Mouse (Mus musculus) hindbrain, embryonic 10.5 days (tissue): ENCODE results near the gene Muc13. TPM values are rescaled to one million over a fixed set of nuclear protein-coding genes. Genes with fewer than 3 reads are reported as not detected.

Experiments used
- DNase-seq: peaks from one replicate; pipeline ENCODE4 v3.0.0-alpha.2; 2017; ENCODE audit warnings: low spot score
- H3K27ac ChIP-seq: fragments of 300-500 bp; sonication (generic); 2 replicates; pipeline ENCODE4 v1.5.1; 2016; ENCODE audit warnings: mild to moderate bottlenecking, moderate library complexity
- H3K27me3 ChIP-seq: fragments of 300-500 bp; sonication (generic); 2 replicates; pipeline ENCODE4 v1.6.1; 2016; ENCODE audit warnings: mild to moderate bottlenecking; ENCODE audit not compliant: poor library complexity, insufficient read depth, severe bottlenecking
- H3K36me3 ChIP-seq: fragments of 300-500 bp; sonication (generic); 2 replicates; pipeline ENCODE4 v1.6.1; 2016; ENCODE audit warnings: mild to moderate bottlenecking, moderate library complexity
- H3K4me1 ChIP-seq: fragments of 300-500 bp; sonication (generic); replicated peaks from 2 replicates; pipeline ENCODE4 v1.6.1; 2016; ENCODE audit warnings: mild to moderate bottlenecking
- H3K4me3 ChIP-seq: fragments of 300-500 bp; sonication (generic); 2 replicates; pipeline ENCODE4 v1.5.1; 2016; ENCODE audit warnings: mild to moderate bottlenecking, moderate library complexity
- H3K9me3 ChIP-seq: fragments of 300-500 bp; sonication (generic); 2 replicates; pipeline ENCODE4 v1.6.1; 2016; ENCODE audit warnings: mild to moderate bottlenecking, moderate library complexity
- WGBS: fragments of 180-500 bp; shearing (Covaris S2); methylation state at CpG from one replicate; pipeline ENCODE4 v1.1.7; 2016; 5-methylcytosine and 5-hydroxymethylcytosine counted together
- polyA plus RNA-seq: library from polyadenylated mRNA; unstranded; fragments of >200 nt; fragmentation: Nextera tagmentation; extraction: Ambion mirVana; gene quantifications from 2 replicates; pipeline ENCODE4 v1.2.1, GENCODE M21; 2016

Muc13 gene
- polyA plus RNA-seq, 1 experiment from 2014 or later = 0.09 TPM

- 92% methylated on average over 1 of the region's 1 CpGs for WGBS
- H3K27ac ChIP-seq = no peak overlapping the region
- H3K9me3 ChIP-seq = no peaks in the 10 kb centered on the region
- H3K4me1 ChIP-seq = no peaks in the 10 kb centered on the region
- no peak overlapping the region for H3K4me3 ChIP-seq
- DNase-seq = no peak
- H3K27me3 ChIP-seq = no peaks in the 10 kb centered on the region
- no peaks in the 10 kb centered on the region for H3K36me3 ChIP-seq
Observed at GRCm38 (mm10) chr16:33775733-33776335, 18.0 kb upstream of the Muc13 start.

DNA sequence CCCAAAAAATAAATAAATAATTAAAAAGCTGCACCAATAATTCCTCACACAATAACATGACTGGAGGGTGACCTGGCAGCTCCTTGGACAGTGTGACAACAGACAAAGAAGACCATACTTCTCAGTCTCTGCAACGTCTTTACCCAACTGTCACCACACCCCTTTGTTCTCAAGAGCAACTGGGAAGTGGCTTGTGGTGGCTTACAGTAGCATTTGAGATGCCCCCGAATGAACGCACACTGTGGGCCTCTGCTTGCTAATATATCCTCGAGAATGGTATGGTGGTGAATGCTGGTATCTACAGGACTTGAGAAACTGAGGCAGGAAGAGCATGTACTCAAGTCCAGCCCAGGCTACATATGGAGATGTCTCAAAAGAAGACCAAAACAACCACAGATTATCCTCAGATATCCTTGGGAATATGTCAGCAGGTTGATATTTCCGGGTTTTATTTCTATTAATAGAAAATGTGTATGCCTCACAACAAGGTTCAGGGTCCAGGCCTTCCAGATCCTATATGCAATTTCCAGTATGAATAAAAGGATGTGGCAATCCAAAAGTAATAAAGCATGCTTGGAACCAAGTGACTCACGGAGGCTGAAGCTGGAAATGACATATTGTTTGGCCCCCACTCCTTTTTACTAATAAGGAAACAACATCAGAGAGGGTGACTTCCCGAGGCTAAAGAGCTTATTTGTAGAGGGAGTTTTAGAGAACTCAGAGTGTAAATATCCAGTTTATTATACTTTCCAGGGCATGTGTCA lies 16.9 kb upstream of the Muc13 start:
- Histone ChIP-seq H3K4me3 (no peak overlapping the region), H3K36me3 (no peaks in the 10 kb centered on the region), H3K27ac (no peak overlapping the region), H3K27me3 (no peaks in the 10 kb centered on the region), H3K9me3 (no peaks in the 10 kb centered on the region), H3K4me1 (0 out of 2 replicates have a peak, but pooled peaks cover 3% of the 10 kb centered on the region)
- no peak for DNase-seq
- 86% methylated on average over 7 of the region's 7 CpGs for WGBS

DNA sequence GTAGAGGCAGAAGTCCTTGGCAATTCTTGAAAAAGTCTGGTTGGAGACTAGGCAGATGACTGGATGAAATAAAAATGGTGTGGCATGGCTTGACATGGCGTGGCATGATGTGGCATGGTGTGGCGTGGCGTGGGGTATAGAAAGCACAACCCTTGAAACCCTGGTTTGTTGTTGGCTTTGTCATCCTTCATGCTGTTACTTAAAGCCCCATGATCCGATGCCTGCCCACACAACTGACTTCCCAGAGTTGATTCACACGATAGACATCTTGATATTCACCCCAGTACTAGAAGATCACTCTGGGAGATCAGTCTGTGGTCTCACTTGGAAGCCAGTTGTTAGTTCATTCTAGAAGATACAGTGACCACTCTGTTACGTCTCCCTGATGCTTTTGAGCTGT lies 16.2 kb upstream of the Muc13 start:
- no peak for DNase-seq

DNA sequence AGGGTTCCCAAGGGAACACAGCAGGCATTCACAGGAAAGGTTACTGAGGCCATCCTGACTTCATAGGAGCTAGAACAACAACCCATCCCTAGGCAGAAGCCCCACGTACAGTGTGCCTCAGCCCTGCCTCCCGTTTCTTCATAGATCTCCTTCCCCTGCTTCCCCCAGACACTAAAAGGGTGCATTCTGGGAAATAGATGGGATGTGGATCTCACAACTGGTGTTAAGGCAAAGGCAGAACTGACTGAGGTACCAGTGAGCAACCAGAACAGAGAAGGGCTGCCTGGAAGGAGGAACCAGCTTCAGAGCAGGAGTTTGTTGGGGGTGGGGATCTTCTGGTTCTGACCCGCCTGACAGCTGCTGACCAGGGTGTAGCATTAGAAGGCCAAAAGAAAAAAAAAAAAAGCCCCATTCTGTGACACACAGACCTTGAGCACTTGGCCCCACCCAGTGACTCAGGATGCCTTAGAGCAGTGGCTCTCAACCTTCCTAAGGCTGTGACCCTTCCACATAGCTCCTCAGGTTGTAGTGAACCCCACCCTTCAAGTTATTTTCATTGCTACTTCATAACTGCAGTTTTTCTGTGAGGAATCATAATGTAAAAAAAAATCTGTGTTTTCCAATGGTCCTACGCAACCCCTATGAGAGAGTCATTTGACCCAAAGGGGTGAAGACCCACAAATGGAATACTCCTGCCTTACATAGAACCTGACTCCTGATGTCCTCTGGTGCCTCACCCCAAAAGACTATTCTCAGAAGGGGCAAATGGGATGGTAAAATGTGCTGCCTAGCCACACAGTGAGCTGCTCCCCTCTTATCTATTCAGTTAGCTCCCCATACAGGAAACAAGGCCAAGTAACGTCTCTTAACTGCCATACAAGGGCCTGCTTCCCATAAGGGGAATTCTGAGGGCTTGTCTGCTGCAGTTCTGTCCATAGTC lies 11.8 kb upstream of the Muc13 start:
- Histone ChIP-seq H3K27ac (no peak overlapping the region), H3K36me3 (no peaks in the 10 kb centered on the region), H3K27me3 (no peaks in the 10 kb centered on the region), H3K4me1 (0 out of 2 replicates have a peak, but pooled peaks cover 3% of the 10 kb centered on the region), H3K4me3 (no peak overlapping the region), H3K9me3 (no peaks in the 10 kb centered on the region)
- WGBS = 73% methylated on average over 5 of the region's 5 CpGs
- no peak for DNase-seq

More for the DNA sequence above, 16.2 kb upstream of the Muc13 start:
- Histone ChIP-seq H3K27ac (no peak overlapping the region), H3K4me3 (no peak overlapping the region), H3K36me3 (no peaks in the 10 kb centered on the region), H3K9me3 (no peaks in the 10 kb centered on the region), H3K4me1 (0 out of 2 replicates have a peak, but pooled peaks cover 3% of the 10 kb centered on the region), H3K27me3 (no peaks in the 10 kb centered on the region)
- WGBS = 91% methylated on average over 6 of the region's 6 CpGs

DNA sequence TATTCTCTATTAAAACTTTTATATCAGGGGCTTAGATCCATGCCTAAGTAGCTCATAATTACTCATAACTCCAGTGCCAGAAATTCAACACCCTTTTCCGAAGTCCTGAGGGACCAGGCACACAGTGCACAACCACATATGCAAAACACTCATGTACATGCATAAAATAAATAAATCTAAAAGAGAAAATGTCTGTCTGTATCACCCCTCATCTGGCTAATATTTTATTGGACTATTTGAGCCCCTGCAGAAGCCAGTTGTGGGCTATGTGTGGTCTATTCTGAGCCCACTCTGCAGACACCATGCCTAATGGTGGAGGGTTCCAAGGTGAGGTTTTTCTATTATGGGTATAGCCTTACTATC lies 11.1 kb upstream of the Muc13 start:
- Histone ChIP-seq H3K4me3 (no peak overlapping the region), H3K36me3 (no peaks in the 10 kb centered on the region), H3K9me3 (no peaks in the 10 kb centered on the region), H3K27ac (no peak overlapping the region), H3K4me1 (0 out of 2 replicates have a peak, but pooled peaks cover 6% of the 10 kb centered on the region), H3K27me3 (no peaks in the 10 kb centered on the region)
- DNase-seq = no peak
- WGBS = 98% methylated on average over 1 of the region's 1 CpGs

- 0 out of 2 replicates have a peak, but pooled peaks cover 6% of the 10 kb centered on the region for H3K4me1 ChIP-seq
- 84% methylated on average over 1 of the region's 1 CpGs for WGBS
Observed at GRCm38 (mm10) chr16:33784547-33784946, 9.3 kb upstream of the Muc13 start.

DNA sequence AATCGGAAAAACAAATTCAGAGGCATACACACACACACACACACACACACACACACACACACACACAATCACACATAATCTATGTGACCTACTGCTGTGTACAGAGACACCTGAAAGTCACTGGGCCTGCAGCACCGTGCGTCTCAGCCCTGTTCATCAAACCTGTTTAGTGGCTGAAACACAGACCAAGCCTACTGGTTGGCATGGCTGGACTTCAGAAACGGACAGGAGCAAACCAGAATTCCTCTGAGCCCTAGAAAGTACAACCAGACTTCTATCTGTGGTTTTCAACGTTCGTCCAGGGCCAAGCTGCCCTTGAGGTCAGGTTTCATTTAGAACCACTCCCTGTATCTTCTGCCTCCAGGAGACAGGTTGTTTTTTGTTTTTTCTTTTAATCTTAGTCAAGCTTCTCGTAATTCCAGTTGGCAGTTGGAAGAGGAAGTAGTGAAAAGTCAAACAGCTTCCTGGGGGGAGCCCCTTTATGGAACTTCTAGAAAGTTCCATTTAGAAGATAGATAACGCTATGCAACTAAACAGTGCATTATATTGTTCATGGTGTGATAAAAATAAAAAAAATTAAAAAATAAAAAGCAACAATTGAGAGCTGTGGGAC lies 8.6 kb upstream of the Muc13 start:
- H3K4me1 ChIP-seq = 0 out of 2 replicates have a peak, but pooled peaks cover 6% of the 10 kb centered on the region
- H3K9me3 ChIP-seq = no peaks in the 10 kb centered on the region
- no peak overlapping the region for H3K27ac ChIP-seq
- H3K36me3 ChIP-seq = no peaks in the 10 kb centered on the region
- no peak for DNase-seq
- 76% methylated on average over 8 of the region's 8 CpGs for WGBS
- no peak overlapping the region for H3K4me3 ChIP-seq
- no peaks in the 10 kb centered on the region for H3K27me3 ChIP-seq

More at GRCm38 (mm10) chr16:33784547-33784946, 9.3 kb upstream of the Muc13 start:
- Histone ChIP-seq H3K27ac (no peak overlapping the region), H3K27me3 (no peaks in the 10 kb centered on the region), H3K9me3 (no peaks in the 10 kb centered on the region), H3K36me3 (no peaks in the 10 kb centered on the region), H3K4me3 (no peak overlapping the region)
- no peak for DNase-seq

- 85% methylated on average over 7 of the region's 7 CpGs for WGBS
- no peak overlapping the region for H3K27ac ChIP-seq
- H3K27me3 ChIP-seq = no peaks in the 10 kb centered on the region
- H3K36me3 ChIP-seq = no peaks in the 10 kb centered on the region
- no peaks in the 10 kb centered on the region for H3K9me3 ChIP-seq
- no peak for DNase-seq
- 0 out of 2 replicates have a peak, but pooled peaks cover 3% of the 10 kb centered on the region for H3K4me1 ChIP-seq
- no peak overlapping the region for H3K4me3 ChIP-seq
Observed at GRCm38 (mm10) chr16:33786657-33787390, 7.0 kb upstream of the Muc13 start.

DNA sequence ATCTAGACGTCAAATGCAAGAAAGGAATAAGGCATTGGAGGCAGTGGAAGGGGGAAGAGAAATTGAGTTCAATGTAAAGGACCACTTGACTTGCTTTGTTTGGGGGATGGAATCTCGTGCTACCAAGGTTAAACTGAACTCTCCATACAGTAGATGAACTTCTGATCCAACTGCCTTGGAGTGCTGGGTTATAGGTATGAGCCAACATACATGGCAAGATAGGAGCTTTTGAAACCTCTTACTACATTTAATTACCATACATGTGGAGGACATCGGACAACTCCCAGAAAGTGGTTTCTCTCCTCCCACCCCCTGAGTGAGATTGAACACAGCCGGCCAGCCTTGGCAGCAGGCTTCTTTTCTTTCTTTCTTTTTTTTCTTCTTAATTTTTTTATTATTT lies 1.3 kb downstream of the Muc13 start:
- H3K9me3 ChIP-seq = no peaks in the 10 kb centered on the region
- no peaks in the 10 kb centered on the region for H3K27me3 ChIP-seq
- 90% methylated on average over 4 of the region's 4 CpGs for WGBS
- no peak overlapping the region for H3K4me3 ChIP-seq
- no peak for DNase-seq
- H3K4me1 ChIP-seq = peaks cover 6% of the 10 kb centered on the region; the same call in 1 of the 2 replicates
- H3K36me3 ChIP-seq = no peaks in the 10 kb centered on the region
- no peak overlapping the region for H3K27ac ChIP-seq

DNA sequence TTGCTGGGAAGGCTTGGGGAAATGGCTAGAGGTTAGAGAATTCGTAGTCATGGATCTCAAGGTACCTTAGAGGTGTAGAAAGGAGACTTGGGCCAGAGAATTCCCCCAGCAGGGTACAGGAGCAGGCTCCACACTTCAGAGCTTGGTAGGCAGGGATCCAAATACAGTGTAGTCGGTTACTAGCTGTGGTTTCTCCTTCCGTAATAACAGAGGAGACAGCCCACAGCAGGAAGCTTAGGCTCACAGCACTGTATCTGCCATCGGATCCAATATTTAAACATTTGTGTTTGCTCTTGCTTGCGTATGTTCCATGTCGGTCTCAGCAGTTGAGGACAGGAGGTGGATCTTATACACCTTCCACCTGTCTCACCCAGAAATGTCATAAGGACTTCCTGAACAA lies 2.0 kb downstream of the Muc13 start:
- no peaks in the 10 kb centered on the region for H3K36me3 ChIP-seq
- H3K27ac ChIP-seq = no peak overlapping the region
- WGBS = 92% methylated on average over 6 of the region's 6 CpGs
- H3K27me3 ChIP-seq = no peaks in the 10 kb centered on the region
- no peak for DNase-seq
- peaks cover 6% of the 10 kb centered on the region; the same call in 1 of the 2 replicates for H3K4me1 ChIP-seq
- no peaks in the 10 kb centered on the region for H3K9me3 ChIP-seq
- H3K4me3 ChIP-seq = no peak overlapping the region

GRCm38 (mm10) chr16:33796756-33797155 lies 2.9 kb downstream of the Muc13 start:
- Histone ChIP-seq H3K27me3 (no peaks in the 10 kb centered on the region), H3K9me3 (no peaks in the 10 kb centered on the region), H3K36me3 (no peaks in the 10 kb centered on the region), H3K4me3 (no peak overlapping the region), H3K27ac (no peak overlapping the region), H3K4me1 (peaks cover 6% of the 10 kb centered on the region; the same call in 1 of the 2 replicates)
- no peak for DNase-seq
- WGBS = 88% methylated on average over 3 of the region's 3 CpGs

- peak; percentile 32 for DNase-seq
- no peaks in the 10 kb centered on the region for H3K9me3 ChIP-seq
- H3K36me3 ChIP-seq = no peaks in the 10 kb centered on the region
- no peak overlapping the region for H3K4me3 ChIP-seq
- no peak overlapping the region for H3K27ac ChIP-seq
- 54% methylated on average over 5 of the region's 5 CpGs for WGBS
- H3K4me1 ChIP-seq = peaks cover 3% of the 10 kb centered on the region; the same call in 1 of the 2 replicates
- H3K27me3 ChIP-seq = no peaks in the 10 kb centered on the region
Observed at GRCm38 (mm10) chr16:33797860-33798259, 4.0 kb downstream of the Muc13 start.
